Mouse (Mus musculus) midbrain, embryonic 13.5 days (tissue): ENCODE data around the gene Ccdc153. TPM values are rescaled to one million over a fixed set of nuclear protein-coding genes. Genes with fewer than 3 reads are reported as not detected.

Experiments
- ATAC-seq: fragments of 200-750 bp; cut with Nextera tagmentation; 2 replicates; pipeline ENCODE4 v1.8.0; 2017; ENCODE audit warnings: mild to moderate bottlenecking, moderate TSS enrichment, moderate library complexity
- H3K27ac ChIP-seq: fragments of 300-500 bp; sonication (generic); 2 replicates; pipeline ENCODE4 v1.5.1; 2015; ENCODE audit warnings: inconsistent platforms, mild to moderate bottlenecking, moderate library complexity
- H3K27me3 ChIP-seq: fragments of 300-500 bp; sonication (generic); 2 replicates; pipeline ENCODE4 v1.6.1; 2015; ENCODE audit warnings: mild to moderate bottlenecking, inconsistent platforms
- H3K36me3 ChIP-seq: fragments of 300-500 bp; sonication (generic); 2 replicates; pipeline ENCODE4 v1.6.1; 2015; ENCODE audit warnings: mild to moderate bottlenecking, inconsistent platforms
- H3K4me1 ChIP-seq: fragments of 300-500 bp; sonication (generic); replicated peaks from 2 replicates; pipeline ENCODE4 v1.6.1; 2015; ENCODE audit warnings: inconsistent platforms
- H3K4me2 ChIP-seq: fragments of 300-500 bp; sonication (generic); replicated peaks from 2 replicates; pipeline ENCODE4 v1.6.1; 2015; ENCODE audit warnings: moderate library complexity, mild to moderate bottlenecking, inconsistent platforms
- H3K4me3 ChIP-seq: fragments of 300-500 bp; sonication (generic); replicated peaks from 2 replicates; pipeline ENCODE4 v1.5.1; 2015; ENCODE audit warnings: mild to moderate bottlenecking, inconsistent platforms
- H3K9ac ChIP-seq: fragments of 300-500 bp; sonication (generic); replicated peaks from 2 replicates; pipeline ENCODE4 v1.6.1; 2015; ENCODE audit warnings: mild to moderate bottlenecking, inconsistent platforms
- H3K9me3 ChIP-seq: fragments of 300-500 bp; sonication (generic); 2 replicates; pipeline ENCODE4 v1.6.1; 2016; ENCODE audit warnings: mild to moderate bottlenecking, inconsistent platforms
- WGBS: fragments of 180-500 bp; shearing (Covaris S2); methylation state at CpG from one replicate; pipeline ENCODE4 v1.1.7; 2015; 5-methylcytosine and 5-hydroxymethylcytosine counted together
- polyA plus RNA-seq: library from polyadenylated mRNA; unstranded; fragments of >200 nt; fragmentation: Nextera tagmentation; extraction: Ambion mirVana; gene quantifications from 2 replicates; pipeline ENCODE4 v1.2.1, GENCODE M21; 2015

Gene Ccdc153
- polyA plus RNA-seq, 1 experiment from 2014 or later = not detected

- 62% methylated on average over 8 of the region's 8 CpGs for WGBS
- no peak for ATAC-seq
- H3K9ac ChIP-seq = 0 out of 2 replicates have a peak overlapping the region, but pooled peaks have one; percentile 8
Measured at GRCm38 (mm10) chr9:44266478-44267226, 26.2 kb downstream of the Ccdc153 start.

GRCm38 (mm10) chr9:44267319-44268026 is 27.0 kb downstream of the Ccdc153 start:
- Histone ChIP-seq H3K27ac (peak overlapping the region; percentile 72), H3K4me3 (peak overlapping the region; percentile 33), H3K27me3 (no peaks in the 10 kb centered on the region), H3K36me3 (0 out of 2 replicates have a peak, but pooled peaks cover under 1% of the 10 kb centered on the region), H3K4me1 (peaks cover 33% of the 10 kb centered on the region), H3K9ac (peak overlapping the region; percentile 56), H3K9me3 (no peaks in the 10 kb centered on the region), H3K4me2 (peak overlapping the region; percentile 52)
- WGBS = 3% methylated on average over 23 of the region's 23 CpGs
- ATAC-seq = 0 out of 2 replicates have a peak, but pooled peaks have one; percentile 35

More at GRCm38 (mm10) chr9:44266478-44267226, 26.2 kb downstream of the Ccdc153 start:
- H3K4me3 ChIP-seq = no peak overlapping the region
- no peaks in the 10 kb centered on the region for H3K36me3 ChIP-seq
- H3K9me3 ChIP-seq = no peaks in the 10 kb centered on the region
- no peaks in the 10 kb centered on the region for H3K27me3 ChIP-seq
- peak overlapping the region; percentile 72 for H3K27ac ChIP-seq
- H3K4me2 ChIP-seq = peak overlapping the region; percentile 52; the same call in 1 of the 2 replicates
- peaks cover 33% of the 10 kb centered on the region for H3K4me1 ChIP-seq

- Histone ChIP-seq H3K36me3 (peaks cover 4% of the 10 kb centered on the region; the same call in 1 of the 2 replicates), H3K9ac (peak overlapping the region; percentile 56), H3K9me3 (no peaks in the 10 kb centered on the region), H3K27ac (peak overlapping the region; percentile 72), H3K27me3 (no peaks in the 10 kb centered on the region), H3K4me1 (peaks cover 33% of the 10 kb centered on the region), H3K4me2 (peak overlapping the region; percentile 52), H3K4me3 (peak overlapping the region; percentile 33)
- WGBS = 7% methylated on average over 28 of the region's 28 CpGs
- ATAC-seq = peak; percentile 80
Measured at GRCm38 (mm10) chr9:44268027-44268360, 27.5 kb downstream of the Ccdc153 start.

- Histone ChIP-seq H3K27me3 (no peaks in the 10 kb centered on the region), H3K9me3 (no peaks in the 10 kb centered on the region), H3K4me1 (peaks cover 33% of the 10 kb centered on the region), H3K27ac (peak within 1 kb of the TSS; percentile 72), H3K4me3 (peak within 1 kb of the TSS; percentile 33), H3K9ac (peak within 1 kb of the TSS; percentile 56), H3K4me2 (peak within 1 kb of the TSS; percentile 52), H3K36me3 (peaks cover 9% of the 10 kb centered on the region)
- no peak for ATAC-seq
- 83% methylated on average over 6 of the region's 6 CpGs for WGBS
Measured at GRCm38 (mm10) chr9:44268432-44268831, 28.0 kb downstream of the Ccdc153 start, which contains the start of gene Nlrx1. Nlrx1 (minus strand) TSS chr9:44268599.

- H3K9me3 ChIP-seq = no peaks in the 10 kb centered on the region
- no peak overlapping the region for H3K4me2 ChIP-seq
- peaks cover 33% of the 10 kb centered on the region for H3K4me1 ChIP-seq
- H3K36me3 ChIP-seq = peaks cover 15% of the 10 kb centered on the region
- ATAC-seq = no peak
- H3K9ac ChIP-seq = no peak overlapping the region
- 86% methylated on average over 3 of the region's 3 CpGs for WGBS
- H3K27me3 ChIP-seq = no peaks in the 10 kb centered on the region
- no peak overlapping the region for H3K4me3 ChIP-seq
- no peak overlapping the region for H3K27ac ChIP-seq
Measured at GRCm38 (mm10) chr9:44269077-44269476, 28.6 kb downstream of the Ccdc153 start.

GRCm38 (mm10) chr9:44269973-44270372 is 29.5 kb downstream of the Ccdc153 start:
- H3K4me3 ChIP-seq = no peak overlapping the region
- no peak for ATAC-seq
- no peak overlapping the region for H3K9ac ChIP-seq
- no peaks in the 10 kb centered on the region for H3K9me3 ChIP-seq
- no peak overlapping the region for H3K4me2 ChIP-seq
- no peaks in the 10 kb centered on the region for H3K27me3 ChIP-seq
- no peak overlapping the region for H3K27ac ChIP-seq
- WGBS = 86% methylated on average over 4 of the region's 4 CpGs
- peaks cover 26% of the 10 kb centered on the region for H3K4me1 ChIP-seq
- H3K36me3 ChIP-seq = peaks cover 24% of the 10 kb centered on the region

GRCm38 (mm10) chr9:44283183-44283582 is 42.7 kb downstream of the Ccdc153 start:
- H3K27ac ChIP-seq = no peak overlapping the region
- no peak overlapping the region for H3K4me2 ChIP-seq
- 77% methylated on average over 5 of the region's 5 CpGs for WGBS
- H3K36me3 ChIP-seq = peaks cover 41% of the 10 kb centered on the region
- H3K9ac ChIP-seq = no peak overlapping the region
- no peaks in the 10 kb centered on the region for H3K27me3 ChIP-seq
- no peaks in the 10 kb centered on the region for H3K9me3 ChIP-seq
- peaks cover 17% of the 10 kb centered on the region for H3K4me1 ChIP-seq
- no peak for ATAC-seq
- no peak overlapping the region for H3K4me3 ChIP-seq

GRCm38 (mm10) chr9:44286256-44286850 is 45.9 kb downstream of the Ccdc153 start:
- no peaks in the 10 kb centered on the region for H3K9me3 ChIP-seq
- H3K36me3 ChIP-seq = peaks cover 21% of the 10 kb centered on the region
- peak overlapping the region; percentile 88 for H3K4me3 ChIP-seq
- H3K27ac ChIP-seq = no peak overlapping the region
- H3K4me1 ChIP-seq = peaks cover 30% of the 10 kb centered on the region
- no peak for ATAC-seq
- H3K4me2 ChIP-seq = peak overlapping the region; percentile 94
- H3K9ac ChIP-seq = peak overlapping the region; percentile 96
- H3K27me3 ChIP-seq = no peaks in the 10 kb centered on the region
- 10% methylated on average over 6 of the region's 6 CpGs for WGBS

- Histone ChIP-seq H3K27ac (peak overlapping the region; percentile 89), H3K4me2 (peak overlapping the region; percentile 94), H3K36me3 (peaks cover 21% of the 10 kb centered on the region), H3K9ac (peak overlapping the region; percentile 96), H3K4me3 (peak overlapping the region; percentile 88), H3K9me3 (no peaks in the 10 kb centered on the region), H3K4me1 (peaks cover 30% of the 10 kb centered on the region), H3K27me3 (no peaks in the 10 kb centered on the region)
- WGBS = 7% methylated on average over 11 of the region's 11 CpGs
- ATAC-seq = no peak; the same call in 1 of the 2 replicates
Measured at GRCm38 (mm10) chr9:44287003-44287400, 46.5 kb downstream of the Ccdc153 start.

GRCm38 (mm10) chr9:44287401-44288075 is 47.1 kb downstream of the Ccdc153 start:
- peaks cover 25% of the 10 kb centered on the region for H3K36me3 ChIP-seq
- H3K27me3 ChIP-seq = no peaks in the 10 kb centered on the region
- peaks cover 30% of the 10 kb centered on the region for H3K4me1 ChIP-seq
- under 1% methylated on average over 45 of the region's 47 CpGs for WGBS
- ATAC-seq = peak; percentile 79
- H3K4me3 ChIP-seq = peak overlapping the region; percentile 88
- H3K9ac ChIP-seq = peak overlapping the region; percentile 96
- no peaks in the 10 kb centered on the region for H3K9me3 ChIP-seq
- H3K4me2 ChIP-seq = peak overlapping the region; percentile 94
- peak overlapping the region; percentile 89 for H3K27ac ChIP-seq

GRCm38 (mm10) chr9:44288076-44288958 is 47.8 kb downstream of the Ccdc153 start, which contains the start of gene Abcg4:
Abcg4 (minus strand) TSS chr9:44288615.
- under 1% methylated on average over 38 of the region's 38 CpGs for WGBS
- Histone ChIP-seq H3K4me2 (peak within 1 kb of the TSS; percentile 94), H3K9me3 (no peaks in the 10 kb centered on the region), H3K27me3 (no peaks in the 10 kb centered on the region), H3K27ac (peak within 1 kb of the TSS; percentile 89), H3K4me3 (peak within 1 kb of the TSS; percentile 88), H3K9ac (peak within 1 kb of the TSS; percentile 96), H3K4me1 (peaks cover 30% of the 10 kb centered on the region), H3K36me3 (peaks cover 33% of the 10 kb centered on the region)
- ATAC-seq = peak; percentile 79
